Mouse (Mus musculus) retina, postnatal 7 days (tissue): ENCODE measurements around the gene Pygo2.
A peak's percentile ranks its signal among the peaks of the same experiment; 100 is the strongest.

Source experiments
- DNase-seq: peaks from one replicate; pipeline ENCODE4 v3.0.0-alpha.2; 2012; ENCODE audit warnings: low read depth, low spot score

Pygo2 gene

DNA sequence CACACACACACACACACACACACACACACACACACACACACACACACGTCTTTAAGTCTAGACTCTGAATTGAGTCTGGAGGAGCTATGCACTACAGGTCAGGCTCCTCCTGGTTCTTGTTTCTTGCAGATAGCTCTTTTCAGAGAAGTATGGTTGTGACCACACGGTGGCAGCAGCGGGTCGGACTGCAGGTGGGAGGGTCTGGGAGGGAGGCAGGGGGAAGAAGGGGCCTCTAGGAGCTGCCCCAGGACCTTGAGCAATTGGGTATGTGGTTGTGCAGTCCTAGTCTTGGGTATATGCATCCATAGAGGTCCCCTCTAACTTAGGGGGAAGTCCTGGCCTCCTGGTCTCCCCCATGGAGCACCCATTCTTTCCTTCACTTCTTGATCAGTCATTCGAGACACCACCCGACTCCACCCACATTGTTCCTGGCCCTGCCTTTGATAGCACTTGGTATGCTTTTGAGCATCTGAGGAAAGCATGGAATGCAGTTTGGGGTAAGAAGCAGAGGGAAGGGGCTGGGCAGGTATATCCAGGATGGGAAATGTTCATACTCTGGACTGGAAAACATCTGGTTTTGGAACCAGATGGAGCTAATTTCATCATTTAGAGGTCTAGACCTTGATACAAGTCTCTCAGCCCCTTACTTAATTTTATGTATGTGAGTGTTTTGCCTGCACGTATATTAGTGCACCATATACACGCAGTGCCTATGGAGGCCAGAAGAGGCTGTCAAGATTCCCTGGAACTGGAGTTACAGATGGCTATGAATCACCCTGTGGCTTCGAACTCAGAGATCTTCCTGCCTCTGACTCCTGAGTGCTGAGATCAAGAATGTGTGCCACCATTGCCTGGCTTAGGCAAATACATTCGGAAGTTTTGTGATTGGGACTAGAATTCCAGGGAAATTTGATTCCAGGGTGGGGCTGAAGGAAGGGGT, 27.0 kb downstream of the Pygo2 start:
- no peak for DNase-seq

DNA sequence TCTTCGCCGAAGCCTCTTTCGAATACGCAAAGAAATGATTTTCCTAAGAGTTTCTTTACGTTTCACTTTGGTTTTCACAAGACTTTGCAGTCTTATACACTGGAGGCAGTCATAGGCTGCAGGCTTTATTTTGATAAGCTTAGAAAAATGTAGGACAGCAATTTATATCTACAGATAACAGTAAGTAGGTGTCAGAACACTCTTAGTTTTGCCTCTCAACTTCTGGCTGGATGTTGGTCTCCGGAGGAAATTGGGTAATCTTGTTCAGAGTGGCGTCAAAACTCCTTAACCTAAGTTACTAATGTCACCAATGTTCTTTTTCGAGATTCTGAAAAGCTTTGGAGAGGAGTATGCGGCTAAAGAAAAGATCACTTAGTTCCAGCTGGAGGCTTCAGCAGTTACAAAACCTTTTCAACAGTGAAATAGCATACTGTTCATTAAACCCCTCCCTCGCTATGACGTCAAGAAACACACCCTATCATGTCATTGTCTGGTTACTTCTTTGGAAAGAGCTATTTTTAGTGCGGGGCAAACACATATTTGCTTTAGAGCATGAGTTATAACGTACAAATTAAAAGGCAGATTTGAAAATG, 28.5 kb downstream of the Pygo2 start:
- DNase-seq: no peak

DNA sequence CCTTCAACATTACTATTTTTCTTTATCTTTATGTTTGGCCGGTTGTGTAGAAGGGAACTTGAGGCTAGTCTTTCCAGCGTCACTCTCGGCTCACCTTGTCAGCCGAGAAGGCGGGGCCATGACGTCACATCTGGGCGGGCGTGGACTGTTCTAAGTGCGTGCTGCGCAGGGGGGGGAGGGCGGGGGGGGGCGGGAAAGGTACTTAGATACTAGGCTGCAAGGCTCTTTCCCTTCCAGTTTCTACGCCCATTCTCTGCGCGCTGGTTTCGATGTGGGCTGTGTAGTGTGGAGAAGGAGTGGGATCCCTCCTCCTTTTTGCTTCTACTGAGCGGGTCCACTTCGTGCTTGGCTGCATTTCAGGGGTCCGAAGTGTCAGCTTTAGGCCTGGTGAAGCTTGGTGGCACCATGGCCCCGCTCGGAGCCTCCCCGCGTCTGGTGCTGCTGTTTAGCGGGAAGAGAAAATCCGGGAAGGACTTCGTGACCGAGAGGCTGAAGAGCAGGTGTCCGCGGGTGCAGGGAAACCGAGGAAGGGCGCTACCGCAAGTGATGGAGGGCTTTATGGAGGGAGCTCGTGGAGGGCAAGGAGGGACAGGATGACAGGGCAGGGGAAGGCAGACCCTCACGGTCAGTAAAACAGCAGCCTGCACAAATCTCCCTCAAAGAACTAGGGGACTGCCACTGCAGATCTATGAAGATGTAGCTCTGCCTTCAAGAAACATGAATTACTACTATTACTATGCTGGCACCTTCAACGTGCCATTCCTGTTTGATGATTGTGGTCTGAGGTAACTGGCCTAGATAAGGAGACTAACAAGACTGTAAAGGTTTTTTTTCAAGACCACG, 29.2 kb downstream of the Pygo2 start:
- peak; percentile 84 for DNase-seq

DNA sequence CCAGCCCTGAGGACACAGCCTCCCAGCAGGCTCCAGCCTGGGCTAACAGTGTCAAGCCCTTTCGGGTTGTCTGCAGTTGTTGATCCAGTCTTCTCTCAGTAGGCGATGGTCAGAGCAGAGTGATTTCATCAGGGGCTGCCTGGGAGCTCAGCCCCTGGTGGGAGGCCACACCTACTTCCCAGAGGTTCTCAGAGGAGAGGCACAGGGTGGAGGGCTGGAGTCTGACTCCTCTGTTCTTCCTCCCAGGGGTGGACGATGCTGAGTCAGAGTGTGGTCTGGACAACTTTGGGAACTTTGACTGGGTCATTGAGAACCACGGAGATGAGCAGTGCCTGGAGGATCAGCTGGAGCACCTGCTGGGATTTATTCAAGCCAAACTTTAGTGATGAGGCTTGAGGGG, 38.3 kb downstream of the Pygo2 start:
- no peak for DNase-seq

DNA sequence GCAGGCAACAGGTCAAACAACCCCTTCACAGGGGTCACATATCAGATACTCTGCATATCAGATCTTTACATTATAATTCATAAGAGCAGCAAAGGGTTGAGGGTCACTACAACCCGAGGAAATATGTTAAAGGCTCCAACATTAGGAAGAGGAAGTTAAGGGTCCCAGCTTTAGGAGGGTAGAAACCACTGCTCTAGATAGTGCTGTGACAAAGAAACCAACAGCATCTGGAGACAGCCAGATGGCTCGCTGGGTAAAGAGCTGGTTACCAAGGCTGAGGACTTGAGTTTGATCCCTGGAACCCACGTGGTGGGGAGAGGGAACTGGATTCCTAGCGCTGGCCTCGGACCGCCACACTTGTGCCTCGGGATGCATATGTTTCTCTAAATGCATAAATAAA, 42.3 kb downstream of the Pygo2 start:
- DNase-seq: no peak

DNA sequence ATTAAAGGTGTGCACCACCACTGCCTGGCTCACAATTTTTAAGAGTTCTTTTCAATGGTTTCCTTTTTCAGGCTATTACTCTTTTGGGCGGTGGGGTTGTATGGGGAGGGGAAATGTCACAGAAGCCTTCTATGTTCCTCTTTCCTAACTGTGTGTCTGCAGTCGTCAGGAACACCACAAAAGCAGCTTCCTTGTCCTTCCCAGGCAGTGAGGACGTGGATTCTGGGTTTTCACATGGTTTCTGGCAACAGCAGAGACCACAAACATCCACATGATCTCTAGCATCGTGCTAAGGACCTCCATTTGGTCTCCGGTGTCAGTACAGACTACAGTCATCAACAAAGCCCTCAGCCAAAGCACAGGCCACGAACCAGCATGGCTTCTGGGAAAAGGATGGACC, 43.8 kb downstream of the Pygo2 start:
- no peak for DNase-seq

DNA sequence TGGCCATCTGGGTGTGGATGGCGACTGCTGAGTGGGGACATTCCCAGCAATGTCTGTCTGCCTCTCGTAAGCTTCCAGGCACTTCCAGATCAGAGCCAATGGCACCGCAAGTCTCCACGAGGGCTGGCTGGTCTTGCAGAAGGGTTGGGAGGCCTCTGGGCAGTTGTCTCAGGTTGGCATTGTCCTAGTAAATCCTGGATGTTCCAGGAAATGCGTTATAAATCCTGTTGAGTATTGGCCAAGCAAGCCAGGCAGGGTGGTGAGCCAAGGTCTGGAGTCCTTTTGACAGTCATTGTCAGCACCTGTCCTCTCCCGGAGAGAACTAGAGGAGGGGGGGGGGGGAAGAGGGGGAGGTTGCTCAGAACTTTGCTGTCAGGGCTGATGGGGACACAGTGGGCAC, 49.0 kb downstream of the Pygo2 start:
- DNase-seq: no peak

DNA sequence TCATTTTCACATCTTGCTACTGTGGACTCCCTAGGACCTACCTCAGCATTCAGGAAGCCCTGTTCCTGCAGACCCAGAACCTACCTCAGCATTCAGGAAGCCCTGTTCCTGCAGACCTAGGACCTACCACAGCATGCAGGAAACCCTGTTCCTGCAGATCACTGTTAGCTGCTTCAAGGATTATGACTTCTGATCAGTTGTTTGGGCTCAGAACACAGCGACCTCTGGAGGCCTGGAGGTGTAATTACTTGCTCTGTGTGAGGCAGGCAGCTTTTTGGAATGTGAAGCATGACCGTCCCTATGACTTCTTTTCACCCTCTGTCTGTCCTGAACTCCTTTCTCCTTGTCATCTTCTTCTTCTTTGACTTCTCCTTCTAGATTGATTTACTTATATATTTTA, 51.5 kb downstream of the Pygo2 start:
- DNase-seq: peak; percentile 37

DNA sequence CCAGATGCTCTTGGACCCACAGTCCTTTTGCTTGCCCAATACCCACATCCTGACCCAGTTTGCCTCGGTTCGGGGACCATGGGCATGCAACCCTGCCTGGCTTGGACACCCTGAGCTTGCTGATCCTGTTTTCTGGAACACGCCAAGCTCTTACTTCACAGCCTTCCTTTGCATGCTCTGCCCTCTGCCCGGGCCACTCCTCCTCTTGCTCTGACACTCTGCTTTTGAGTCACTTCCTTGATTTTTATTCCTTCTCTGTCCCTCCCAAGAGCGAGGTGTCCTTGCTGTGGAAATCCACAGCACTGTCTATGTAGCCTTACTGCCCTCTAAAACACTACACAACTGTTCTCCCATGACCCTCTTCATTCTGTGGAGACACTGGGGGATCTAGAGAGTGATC, 52.2 kb downstream of the Pygo2 start:
- no peak for DNase-seq
